Mouse (Mus musculus) liver, adult 2 months (tissue): ENCODE results near the gene Dusp1. TPM values are rescaled to one million over a fixed set of nuclear protein-coding genes. Genes with fewer than 3 reads are reported as not detected.

Source experiments
- DNase-seq: peaks from one replicate; pipeline ENCODE4 v3.0.0-alpha.2; 2011; ENCODE audit warnings: low read depth, low spot score; ENCODE audit errors: extremely low read depth
- H3K27ac ChIP-seq: fragments of 200-500 bp; replicated peaks from 2 replicates; pipeline ENCODE4 v1.5.1; 2012; ENCODE audit warnings: low read depth, mild to moderate bottlenecking, control low read depth, inconsistent platforms, low read length; ENCODE audit not compliant: insufficient read depth
- H3K27me3 ChIP-seq: fragments of 200-500 bp; 2 replicates; pipeline ENCODE4 v1.6.1; 2012; ENCODE audit warnings: mild to moderate bottlenecking, moderate library complexity, low read length, inconsistent platforms; ENCODE audit not compliant: control insufficient read depth, insufficient read depth
- H3K36me3 ChIP-seq: fragments of 200-500 bp; 2 replicates; pipeline ENCODE4 v1.6.1; 2012; ENCODE audit warnings: low read length, inconsistent platforms; ENCODE audit not compliant: control insufficient read depth, insufficient read depth
- H3K4me1 ChIP-seq: fragments of 200-500 bp; 2 replicates; pipeline ENCODE4 v1.6.1; 2011; ENCODE audit warnings: low read length; ENCODE audit not compliant: control insufficient read depth, insufficient read depth
- H3K4me3 ChIP-seq: fragments of 200-500 bp; 2 replicates; pipeline ENCODE4 v1.5.1; 2011; ENCODE audit warnings: low read depth, mild to moderate bottlenecking, control low read depth, low read length, moderate library complexity; ENCODE audit not compliant: insufficient read depth
- H3K79me2 ChIP-seq: fragments of 200-500 bp; 2 replicates; pipeline ENCODE4 v1.6.1; 2012; ENCODE audit warnings: inconsistent platforms, mild to moderate bottlenecking, low read length, moderate library complexity; ENCODE audit not compliant: control insufficient read depth, insufficient read depth
- H3K9ac ChIP-seq: fragments of 200-500 bp; 2 replicates; pipeline ENCODE4 v1.6.1; 2012; ENCODE audit warnings: low read depth, mild to moderate bottlenecking, control low read depth, inconsistent platforms, low read length
- CTCF ChIP-seq: fragments of 200-500 bp; IDR thresholded peaks from 2 replicates; pipeline ENCODE4 v1.5.1; 2011; ENCODE audit warnings: low read depth, low read length, control low read depth
- POLR2A ChIP-seq: fragments of 200-500 bp; IDR thresholded peaks from 2 replicates; pipeline ENCODE4 v1.6.1; 2011; ENCODE audit warnings: low read length, control low read depth; ENCODE audit not compliant: insufficient read depth; ENCODE audit errors: extremely low read depth
- WGBS: fragments of 180-500 bp; shearing (Covaris S2); methylation state at CpG from one replicate; pipeline ENCODE4 v1.1.7; 2018; 5-methylcytosine and 5-hydroxymethylcytosine counted together
- polyA plus RNA-seq: library from polyadenylated mRNA; depleted of rRNA; stranded (reverse); fragments of >200 nt; gene quantifications from 2 replicates; pipeline ENCODE4 v1.2.3, GENCODE M21; 2012
- total RNA-seq: library from RNA; depleted of rRNA; stranded (reverse); fragments of >200 nt; gene quantifications from 2 replicates; pipeline ENCODE4 v1.2.3, GENCODE M21; 2014

Dusp1 gene
- total and polyA plus RNA-seq, 2 experiments = 10.5 to 22.2 TPM

DNA sequence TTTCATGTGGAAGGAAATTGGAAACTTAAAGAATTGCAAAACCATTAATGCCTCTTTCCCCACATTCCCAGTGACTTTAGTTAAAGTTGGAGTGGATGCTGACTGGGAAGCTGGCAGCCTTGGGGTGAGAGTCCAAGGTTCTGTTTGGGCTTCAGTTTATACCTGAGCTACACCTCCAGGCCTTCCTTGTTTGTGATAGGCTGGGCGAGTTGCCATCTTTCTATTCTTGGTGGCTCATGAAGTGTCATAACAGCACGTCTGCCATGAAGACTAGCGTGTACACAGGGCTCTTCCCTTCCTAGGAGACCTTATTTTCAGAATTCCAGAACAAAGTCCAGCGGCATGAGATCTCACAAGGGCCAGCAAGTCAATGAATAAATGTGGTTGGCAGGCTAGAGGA is 39.2 kb downstream of the Dusp1 start:
- peak; percentile 98 for DNase-seq
- 25% methylated on average over 4 of the region's 4 CpGs for WGBS

DNA sequence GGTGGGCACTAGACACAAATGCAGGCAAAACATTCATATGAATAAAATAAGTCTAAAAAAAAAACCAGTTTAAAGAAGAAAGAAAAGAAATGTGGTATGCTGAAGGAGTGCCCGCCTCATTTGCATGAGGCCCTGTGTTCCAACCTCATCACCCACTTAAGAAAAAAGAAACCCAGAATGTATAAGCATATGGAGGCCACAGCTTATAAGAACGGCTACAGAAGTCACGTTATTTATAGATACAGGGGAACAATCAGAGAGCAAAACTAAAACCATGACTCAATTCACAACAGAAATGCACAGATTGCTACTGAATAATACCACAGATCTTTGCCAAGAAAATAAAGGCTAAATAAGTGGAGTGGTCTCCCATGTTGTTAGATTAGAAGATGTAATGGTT is 43.6 kb downstream of the Dusp1 start:
- H3K79me2 ChIP-seq = no peaks in the 10 kb centered on the region
- TF ChIP-seq POLR2A (no peak), CTCF (no peak)
- DNase-seq = no peak
- no peak overlapping the region for H3K27ac ChIP-seq
- no peak overlapping the region for H3K4me3 ChIP-seq
- 88% methylated on average over 3 of the region's 3 CpGs for WGBS
- no peaks in the 10 kb centered on the region for H3K36me3 ChIP-seq
- no peak overlapping the region for H3K9ac ChIP-seq
- H3K27me3 ChIP-seq = no peaks in the 10 kb centered on the region
- peaks cover 6% of the 10 kb centered on the region; the same call in 1 of the 2 replicates for H3K4me1 ChIP-seq

More for the DNA sequence above, 39.2 kb downstream of the Dusp1 start:
- no peak for TF ChIP-seq CTCF
- TF ChIP-seq POLR2A = no peak
- Histone ChIP-seq H3K4me3 (no peak overlapping the region), H3K36me3 (no peaks in the 10 kb centered on the region), H3K79me2 (no peaks in the 10 kb centered on the region), H3K4me1 (peaks cover 7% of the 10 kb centered on the region; the same call in 1 of the 2 replicates), H3K9ac (no peak overlapping the region), H3K27me3 (no peaks in the 10 kb centered on the region), H3K27ac (peak overlapping the region; percentile 78)

DNA sequence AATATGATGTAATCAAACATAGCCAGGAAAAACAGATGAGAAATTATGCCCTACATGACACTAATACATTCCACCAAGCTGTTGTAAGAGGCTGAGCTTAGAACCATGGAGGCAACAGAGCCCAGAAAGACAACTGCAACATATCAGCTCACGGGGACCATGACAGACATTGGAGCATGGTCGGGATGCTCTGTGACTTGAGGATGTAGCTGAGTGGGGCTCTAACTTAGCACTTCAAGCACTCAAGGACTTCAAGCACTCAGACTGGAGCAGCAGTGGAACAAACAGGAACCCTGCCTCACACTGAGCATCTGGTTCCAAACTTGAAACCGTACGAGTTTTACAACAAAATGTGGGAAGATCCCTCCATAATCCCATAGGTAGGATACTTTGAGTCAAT is 46.3 kb downstream of the Dusp1 start:
- H3K79me2 ChIP-seq = no peaks in the 10 kb centered on the region
- no peak overlapping the region for H3K9ac ChIP-seq
- TF ChIP-seq CTCF = no peak
- no peak for TF ChIP-seq POLR2A
- whole genome bisulfite sequencing = 90% methylated on average over 4 of the region's 4 CpGs
- no peaks in the 10 kb centered on the region for H3K36me3 ChIP-seq
- H3K4me1 ChIP-seq = peaks cover 18% of the 10 kb centered on the region
- no peaks in the 10 kb centered on the region for H3K27me3 ChIP-seq
- DNase-seq = no peak
- no peak overlapping the region for H3K4me3 ChIP-seq
- no peak overlapping the region for H3K27ac ChIP-seq

GRCm38 (mm10) chr17:26514581-26515030 is 47.3 kb downstream of the Dusp1 start:
- peaks cover 18% of the 10 kb centered on the region for H3K4me1 ChIP-seq
- 96% methylated on average over 3 of the region's 3 CpGs for WGBS
- H3K79me2 ChIP-seq = no peaks in the 10 kb centered on the region
- no peak overlapping the region for H3K27ac ChIP-seq
- DNase-seq = no peak
- H3K36me3 ChIP-seq = no peaks in the 10 kb centered on the region
- no peak overlapping the region for H3K9ac ChIP-seq
- no peak overlapping the region for H3K4me3 ChIP-seq
- TF ChIP-seq POLR2A (no peak), CTCF (no peak)
- H3K27me3 ChIP-seq = no peaks in the 10 kb centered on the region

DNA sequence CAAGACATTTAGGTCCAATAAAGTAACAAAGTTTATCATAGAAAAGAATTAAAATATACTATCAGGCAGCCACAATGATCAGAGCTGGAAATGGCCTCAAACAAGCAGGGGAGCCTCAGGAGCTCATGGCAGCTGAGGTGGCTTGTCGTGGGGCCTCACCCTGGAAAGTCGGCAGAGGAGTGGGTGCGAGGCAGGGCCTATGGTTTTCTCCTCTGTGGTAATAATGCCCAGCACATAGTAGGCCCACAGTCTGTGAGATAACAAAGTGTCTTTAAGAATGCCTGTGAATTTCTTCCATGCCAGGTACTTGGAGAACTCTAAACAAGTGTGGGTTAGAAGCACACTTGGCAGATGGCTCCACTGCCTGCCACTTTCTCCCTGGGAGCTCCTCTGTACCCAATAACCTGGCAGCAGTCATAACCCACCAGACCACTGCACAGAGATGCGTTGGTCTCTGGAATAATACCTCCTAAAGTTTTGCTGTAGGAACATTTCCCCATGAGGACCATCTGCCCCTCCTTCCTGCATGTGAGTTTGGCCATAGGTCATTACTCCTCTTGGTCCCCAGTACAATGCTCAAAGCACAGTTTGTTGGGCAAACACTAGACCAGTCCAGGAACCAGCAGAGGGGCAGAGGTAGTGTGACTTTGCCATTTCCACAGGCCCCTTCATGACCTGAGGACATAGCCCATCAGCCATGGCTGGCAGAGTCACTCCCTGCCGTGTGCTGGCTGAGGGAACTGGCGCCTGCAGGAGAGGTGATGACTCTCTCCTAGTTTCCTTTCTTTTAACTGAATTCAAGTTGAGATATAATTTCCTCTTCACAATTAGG is 48.3 kb downstream of the Dusp1 start:
- H3K4me1 ChIP-seq = peaks cover 21% of the 10 kb centered on the region
- peak; percentile 58 for DNase-seq
- no peak overlapping the region for H3K4me3 ChIP-seq
- no peaks in the 10 kb centered on the region for H3K36me3 ChIP-seq
- WGBS = 72% methylated on average over 6 of the region's 6 CpGs
- no peak for TF ChIP-seq POLR2A
- H3K9ac ChIP-seq = no peak overlapping the region
- no peaks in the 10 kb centered on the region for H3K27me3 ChIP-seq
- 0 out of 2 replicates have a peak overlapping the region, but pooled peaks have one; percentile 5 for H3K27ac ChIP-seq
- H3K79me2 ChIP-seq = no peaks in the 10 kb centered on the region

DNA sequence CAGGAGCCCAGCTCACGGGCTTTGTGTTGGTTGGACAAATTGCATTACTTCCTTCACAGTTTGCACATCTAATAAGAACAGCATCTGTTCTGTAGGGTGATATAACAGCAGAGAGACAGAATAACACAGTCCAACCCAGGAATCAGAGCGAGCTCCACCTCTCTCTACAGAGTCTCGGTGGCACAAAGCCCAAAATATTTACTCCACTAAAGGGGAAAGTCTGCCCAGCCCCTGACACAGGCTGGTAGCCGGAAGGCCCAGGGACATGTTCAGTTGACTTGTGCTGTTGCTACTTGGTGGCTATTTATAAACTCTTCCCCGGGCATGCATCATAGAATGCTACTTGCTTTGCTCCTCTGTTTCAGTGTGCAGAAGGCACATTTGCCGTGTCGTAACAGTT is 49.0 kb downstream of the Dusp1 start:
- H3K36me3 ChIP-seq = no peaks in the 10 kb centered on the region
- H3K4me3 ChIP-seq = no peak overlapping the region
- peaks cover 2% of the 10 kb centered on the region; the same call in 1 of the 2 replicates for H3K79me2 ChIP-seq
- H3K9ac ChIP-seq = no peak overlapping the region
- no peaks in the 10 kb centered on the region for H3K27me3 ChIP-seq
- no peak overlapping the region; the same call in 1 of the 2 replicates for H3K27ac ChIP-seq
- no peak for DNase-seq
- TF ChIP-seq CTCF = no peak
- H3K4me1 ChIP-seq = peaks cover 21% of the 10 kb centered on the region
- WGBS = 64% methylated on average over 7 of the region's 7 CpGs
